Mouse (Mus musculus) G1E (cell line): ENCODE results near the gene Arhgef25. TPM values are rescaled to one million over a fixed set of nuclear protein-coding genes. Genes with fewer than 3 reads are reported as not detected.
"Not testable (repeated sequence)": the region's sequence is repeated elsewhere in the genome, so short reads cannot be mapped to it uniquely, and the experiment has no call there.

ENCODE experiments used
- ATAC-seq: 2 replicates; pipeline ENCODE4 v1.8.0; 2016; ENCODE audit warnings: mild to moderate bottlenecking; ENCODE audit not compliant: insufficient number of reproducible peaks, poor library complexity, low FRiP score, severe bottlenecking; ENCODE audit errors: extremely low read depth
- DNase-seq: peaks from one replicate; pipeline ENCODE4 v3.0.0; 2012; ENCODE audit warnings: low spot score
- H3K27me3 ChIP-seq: 2 replicates; pipeline ENCODE4 v1.6.1; 2012; ENCODE audit warnings: mild to moderate bottlenecking, low read length, inconsistent platforms; ENCODE audit not compliant: insufficient read depth
- H3K36me3 ChIP-seq: replicated peaks from 2 replicates; pipeline ENCODE3; 2012; ENCODE audit warnings: mild to moderate bottlenecking, inconsistent platforms
- H3K4me1 ChIP-seq: 2 replicates; pipeline ENCODE4 v1.6.1; 2012; ENCODE audit warnings: low read depth, low read length, inconsistent platforms, mixed read lengths; ENCODE audit not compliant: insufficient read depth
- H3K4me3 ChIP-seq: 2 replicates; pipeline ENCODE4 v1.5.1; 2012; ENCODE audit warnings: low read depth, mild to moderate bottlenecking, inconsistent platforms, low read length, moderate library complexity, mixed read lengths
- H3K9me3 ChIP-seq: replicated peaks from 2 replicates; pipeline ENCODE4 v1.6.1; 2012; ENCODE audit warnings: inconsistent platforms
- CTCF ChIP-seq: IDR thresholded peaks from 2 replicates; pipeline ENCODE4 v1.5.1; 2012; ENCODE audit warnings: low read depth, low read length, inconsistent platforms, mixed read lengths
- GATA1 ChIP-seq: IDR thresholded peaks from 2 replicates; pipeline ENCODE4 v1.6.1; 2012; ENCODE audit warnings: borderline replicate concordance, low read length, inconsistent platforms, mixed read lengths
- GATA2 ChIP-seq: IDR thresholded peaks from 2 replicates; pipeline ENCODE4 v1.6.1; 2012; ENCODE audit warnings: low read depth, low read length, inconsistent platforms, borderline replicate concordance
- POLR2AphosphoS5 ChIP-seq: IDR thresholded peaks from 2 replicates; pipeline ENCODE4 v1.6.1; 2012; ENCODE audit warnings: low read depth, low read length, inconsistent platforms; ENCODE audit not compliant: insufficient replicate concordance
- TAL1 ChIP-seq: conservative IDR thresholded peaks from 2 replicates; pipeline ENCODE4 v1.6.1; 2012; ENCODE audit warnings: low read depth, low read length, inconsistent platforms, mixed read lengths
- polyA plus RNA-seq: library from polyadenylated mRNA; stranded (reverse); fragments of >175 nt; gene quantifications from 2 replicates; pipeline ENCODE4 v1.2.3, GENCODE M21; 2012
- total RNA-seq, 2 experiments: library from RNA; stranded (forward) in 1 of 2; stranded (reverse) in 1 of 2; fragments of 200-1000 nt in 1 of 2; fragments of >200 nt in 1 of 2; fragmentation: Nextera tagmentation in 1 of 2; gene quantifications; 2 replicates each; pipeline ENCODE4 v1.2.3; 2014 to 2017

Arhgef25 gene
- total and polyA plus RNA-seq, 3 experiments = 51.4 to 98.4 (median 70.1) TPM

DNA sequence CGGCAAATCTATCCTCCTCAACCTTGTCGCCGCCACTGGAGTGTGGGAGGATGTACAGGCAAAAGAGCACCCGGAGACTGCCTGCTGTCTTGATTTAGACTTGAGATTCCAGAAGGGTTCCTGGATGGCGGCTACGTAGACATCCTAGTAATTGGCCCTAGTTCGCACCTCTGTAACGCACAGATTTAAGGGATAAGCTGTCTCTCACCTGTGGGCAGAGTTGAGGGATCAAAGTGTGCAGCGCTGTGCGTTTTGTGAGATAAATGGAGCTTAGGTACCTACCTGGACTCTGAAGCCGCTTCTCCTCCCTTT lies 23.5 kb downstream of the Arhgef25 start:
- ATAC-seq (no peak), DNase-seq (no peak)
- Histone ChIP-seq H3K4me1 (peaks cover 69% of the 10 kb centered on the region), H3K36me3 (peaks cover 60% of the 10 kb centered on the region), H3K4me3 (peak overlapping the region; percentile 93), H3K27me3 (no peaks in the 10 kb centered on the region), H3K9me3 (no peaks in the 10 kb centered on the region)
- TF ChIP-seq GATA1 (no peak), CTCF (no peak), POLR2AphosphoS5 (no peak), GATA2 (no peak), TAL1 (no peak)

DNA sequence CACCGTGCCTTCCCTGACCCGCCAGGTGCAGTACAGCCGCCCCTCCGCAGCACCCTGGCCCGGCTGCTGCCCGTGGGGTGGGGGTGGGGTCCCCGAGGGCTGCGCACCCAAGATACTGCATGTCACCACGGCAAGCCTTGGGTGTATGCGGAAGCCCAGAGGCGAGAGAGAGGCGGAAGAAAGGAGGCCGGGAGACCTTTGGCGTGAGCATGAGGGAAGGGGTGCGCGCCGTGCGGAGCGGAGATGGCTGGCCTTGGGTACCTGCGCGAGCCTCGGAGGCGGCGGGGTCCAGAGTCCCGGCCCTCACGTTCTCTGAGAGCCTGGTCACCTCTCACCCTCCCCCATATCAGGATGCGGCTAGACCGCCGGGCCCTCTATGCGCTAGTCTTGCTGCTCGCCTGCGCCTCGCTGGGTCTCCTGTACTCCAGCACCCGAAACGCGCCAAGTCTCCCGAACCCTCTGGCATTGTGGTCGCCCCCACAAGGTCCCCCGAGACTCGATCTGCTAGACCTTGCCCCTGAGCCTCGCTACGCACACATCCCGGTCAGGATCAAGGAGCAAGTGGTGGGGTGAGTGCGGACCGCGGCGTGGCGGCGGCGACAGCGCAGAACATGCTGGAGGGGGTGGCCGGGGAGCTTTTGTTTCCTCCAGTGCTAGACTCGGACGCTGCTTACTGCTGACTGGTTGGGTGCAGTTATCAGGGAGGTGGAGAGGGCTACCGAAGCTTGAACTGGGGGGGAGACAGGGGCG lies 24.1 kb downstream of the Arhgef25 start:
- no peak for TF ChIP-seq GATA2
- no peak; the same call in 1 of the 2 replicates for TF ChIP-seq TAL1
- TF ChIP-seq GATA1 = no peak
- TF ChIP-seq CTCF = no peak
- TF ChIP-seq POLR2AphosphoS5 = no peak
- H3K9me3 ChIP-seq = no peaks in the 10 kb centered on the region
- peak overlapping the region; percentile 93 for H3K4me3 ChIP-seq
- ATAC-seq (peak; percentile 35), DNase-seq (peak; percentile 83)
- H3K36me3 ChIP-seq = peaks cover 55% of the 10 kb centered on the region
- H3K4me1 ChIP-seq = peaks cover 64% of the 10 kb centered on the region
- H3K27me3 ChIP-seq = no peaks in the 10 kb centered on the region

DNA sequence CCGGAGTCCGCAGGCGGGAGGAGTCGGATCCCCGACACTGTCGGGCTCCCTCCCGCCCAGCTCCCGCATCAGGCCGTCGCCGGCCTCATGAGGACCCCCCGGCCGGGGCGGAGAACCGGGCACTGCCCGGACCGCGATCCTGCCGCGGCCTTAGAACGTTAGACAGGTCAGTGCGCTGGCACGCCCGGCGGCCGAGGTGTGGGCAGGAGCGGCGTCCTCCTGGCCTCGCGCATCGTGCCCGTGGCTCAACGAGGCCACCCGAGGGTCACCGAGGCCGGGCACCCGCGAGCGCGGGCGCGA lies 24.6 kb downstream of the Arhgef25 start:
- ATAC-seq (no peak), DNase-seq (no peak)
- no peaks in the 10 kb centered on the region for H3K9me3 ChIP-seq

DNA sequence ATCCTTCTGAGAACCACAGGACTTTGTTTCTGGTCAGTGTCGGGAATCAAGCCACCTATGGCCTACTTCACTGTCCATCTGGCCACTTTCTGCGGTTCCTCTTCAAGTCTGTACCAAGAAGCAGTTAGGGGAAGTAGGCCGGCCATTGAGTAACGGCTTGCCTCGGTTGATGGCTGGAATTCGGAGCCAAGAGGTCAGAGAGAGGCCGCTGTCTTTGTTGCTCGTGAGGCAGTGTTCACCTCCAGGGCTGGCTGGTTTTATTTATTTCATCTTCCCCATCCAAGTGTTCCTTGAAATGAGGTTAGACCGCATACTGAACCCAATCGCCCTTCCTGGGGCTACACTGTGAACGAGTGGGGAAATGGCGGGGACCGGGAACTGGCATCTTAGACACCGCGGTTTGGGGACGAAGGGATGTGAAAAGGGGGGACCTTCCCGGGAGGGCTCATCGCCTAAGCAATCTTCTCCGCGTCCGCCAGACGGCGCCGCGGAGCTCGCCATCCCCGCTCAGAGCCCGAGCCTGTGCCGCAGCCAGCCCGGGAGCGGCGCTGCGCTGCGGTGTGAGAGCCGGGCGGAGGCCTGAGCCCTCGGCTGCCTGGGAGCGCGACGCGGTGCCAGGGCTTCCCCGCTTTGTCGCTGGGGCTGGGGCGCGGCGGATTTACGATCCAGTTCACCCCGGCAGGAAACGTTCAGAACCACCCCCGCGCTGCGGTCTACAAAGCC lies 25.1 kb downstream of the Arhgef25 start, which contains the start of gene B4galnt1:
Gene B4galnt1, plus strand, starts transcription at position 595 of the 723 bp plus-strand sequence.
- Histone ChIP-seq H3K4me1 (peaks cover 57% of the 10 kb centered on the region), H3K27me3 (no peaks in the 10 kb centered on the region), H3K36me3 (peaks cover 44% of the 10 kb centered on the region), H3K4me3 (peak within 1 kb of the TSS; percentile 93), H3K9me3 (no peaks in the 10 kb centered on the region)
- no peak for TF ChIP-seq TAL1
- TF ChIP-seq CTCF = peak; percentile 89
- TF ChIP-seq GATA2 = no peak
- TF ChIP-seq GATA1 = no peak
- no peak for TF ChIP-seq POLR2AphosphoS5
- peak; percentile 30 for ATAC-seq
- DNase-seq = peak; percentile 85

More for the DNA sequence above, 24.6 kb downstream of the Arhgef25 start:
- H3K36me3 ChIP-seq = peaks cover 50% of the 10 kb centered on the region
- H3K27me3 ChIP-seq = no peaks in the 10 kb centered on the region
- TF ChIP-seq CTCF (no peak), POLR2AphosphoS5 (no peak), TAL1 (no peak), GATA2 (no peak), GATA1 (no peak)
- H3K4me3 ChIP-seq = peak overlapping the region; percentile 93
- peaks cover 59% of the 10 kb centered on the region for H3K4me1 ChIP-seq

DNA sequence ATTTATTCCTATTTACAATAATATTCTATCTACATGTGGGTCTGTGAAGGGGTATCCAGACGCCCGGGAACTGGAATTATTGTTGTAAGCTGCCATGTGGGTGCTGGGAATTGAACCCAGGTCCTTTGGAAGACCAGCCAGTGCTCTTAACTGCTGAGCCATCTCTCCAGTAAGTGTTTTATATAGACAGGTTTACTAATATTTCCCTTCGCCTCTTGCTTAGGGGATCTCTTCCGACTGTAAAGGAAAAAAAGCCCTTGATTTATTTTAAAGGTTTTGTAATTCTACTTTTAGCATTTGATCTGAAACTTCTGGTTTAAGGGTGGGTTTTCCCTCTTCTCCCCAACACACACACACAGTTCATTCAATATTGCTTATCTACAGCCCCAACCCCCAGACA lies 25.7 kb downstream of the Arhgef25 start:
- Histone ChIP-seq H3K9me3 (no peaks in the 10 kb centered on the region), H3K27me3 (no peaks in the 10 kb centered on the region), H3K4me3 (peak overlapping the region; percentile 93; the same call in 1 of the 2 replicates), H3K4me1 (peaks cover 53% of the 10 kb centered on the region), H3K36me3 (peaks cover 38% of the 10 kb centered on the region)
- DNase-seq = no peak
- TF ChIP-seq GATA1 = no peak
- no peak for TF ChIP-seq TAL1
- no peak for TF ChIP-seq CTCF
- TF ChIP-seq GATA2 = no peak
- TF ChIP-seq POLR2AphosphoS5 = no peak
- ATAC-seq = no peak

DNA sequence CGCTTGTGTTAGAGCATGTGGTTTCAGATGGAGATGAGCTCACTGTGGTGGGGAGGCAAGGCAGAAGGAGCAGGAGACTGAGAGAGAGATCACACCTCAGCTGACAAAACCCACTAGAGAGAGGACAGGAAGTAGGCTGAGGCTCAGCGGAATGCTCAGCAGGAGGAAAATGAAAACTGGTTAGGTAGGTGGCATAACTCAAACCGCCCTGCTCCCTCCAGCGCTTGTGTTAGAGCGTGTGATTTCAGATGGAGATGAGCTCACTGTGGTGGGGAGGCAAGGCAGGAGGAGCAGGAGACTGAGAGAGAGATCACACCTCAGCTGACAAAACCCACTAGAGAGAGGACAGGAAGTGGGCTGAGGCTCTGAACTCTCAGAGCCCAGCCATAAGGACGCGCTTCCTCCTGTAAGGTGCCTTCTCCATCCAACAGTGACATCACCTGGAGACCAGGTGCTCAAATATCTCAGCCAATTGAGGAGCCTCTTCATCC lies 27.1 kb downstream of the Arhgef25 start:
- Histone ChIP-seq H3K36me3 (peaks cover 26% of the 10 kb centered on the region), H3K4me1 (peaks cover 55% of the 10 kb centered on the region)
- not testable (repeated sequence) for H3K9me3 ChIP-seq, H3K27me3 ChIP-seq, DNase-seq, ATAC-seq, H3K4me3 ChIP-seq
